Mouse (Mus musculus) heart, postnatal 0 days (tissue): Measurements from ENCODE around the gene Tti1.

Source experiments
- CTCF ChIP-seq: IDR thresholded peaks from 2 replicates; pipeline ENCODE4 v1.5.1; 2016; ENCODE audit warnings: antibody characterized with exemption, control low read depth, low read depth
- EP300 ChIP-seq: IDR thresholded peaks from 2 replicates; pipeline ENCODE4 v1.6.1; 2016; ENCODE audit warnings: antibody characterized with exemption, low read depth

GRCm38 (mm10) chr2:157988416-157989190 is 39.6 kb downstream of the Tti1 start:
- TF ChIP-seq CTCF (no peak), EP300 (no peak)
